ENCODE assay signal across 27 mouse cellular contexts in genomic region chr3:41401881-41402280, GRCm38 (mm10).
A peak's percentile ranks its signal among the peaks of the same experiment; 100 is the strongest.
DNase-seq lines count a peak whose midpoint lies in the region; ATAC-seq and TF ChIP-seq lines count a peak whose summit lies in the region.
"Had no signal": no experiment of that assay in that cellular context is flagged by ENCODE, and none has a peak within 500 bp of the region (broad histone marks: within the 10 kb centered on the region; RNA-seq: fewer than 3 reads in every experiment).

No protein-coding gene starts in this region.

- whole genome bisulfite sequencing in liver, postnatal 0 days (ENCODE audit: insufficient replicate concordance) = 58% methylated on average over 4 of the region's 4 CpGs
- 70% methylated on average over 4 of the region's 4 CpGs for WGBS in liver, embryonic 11.5 days
- WGBS in midbrain, embryonic 10.5 days = 89% methylated on average over 4 of the region's 4 CpGs

- no peaks in the 10 kb centered on the region for H3K36me3 ChIP-seq in liver, postnatal 0 days (replicated peaks; ENCODE audit: insufficient read depth, low read length)
- no peaks in the 10 kb centered on the region for H3K36me3 ChIP-seq in liver, embryonic 11.5 days (ENCODE audit: control insufficient read depth, insufficient read depth, low read length)
- H3K36me3 ChIP-seq in midbrain, embryonic 10.5 days = no peaks in the 10 kb centered on the region
- H3K36me3 ChIP-seq: embryonic facial prominence, embryonic 13.5 days; embryonic facial prominence, embryonic 15.5 days; forebrain, embryonic 10.5 days; forebrain, embryonic 12.5 days; G1E had no signal

- DNase-seq in heart, adult 11 months = peak; percentile 91
- DNase-seq in heart, postnatal 36 days = no peak
- DNase-seq in liver, postnatal 0 days = no peak
- no peak for DNase-seq in liver, embryonic 11.5 days (ENCODE audit: low spot score)
- DNase-seq in midbrain, embryonic 10.5 days (ENCODE audit: low spot score) = no peak
- DNase-seq: adrenal gland, adult 2 months; adrenal gland, postnatal 10 days; adrenal gland, postnatal 25 days; B cell, adult 2 months; cerebellum, adult 11 months; cerebellum, adult 18-20 months; cerebellum, adult 8-10 months; cerebellum, adult 9-11 months; cerebellum, postnatal 14 days; cerebellum, postnatal 36 days; embryo, embryonic 11 days had no signal

- H3K4me1 ChIP-seq in liver, postnatal 0 days (ENCODE audit: insufficient read depth) = peaks cover 5% of the 10 kb centered on the region; the same call in 1 of the 2 replicates
- H3K4me1 ChIP-seq in liver, embryonic 11.5 days (replicated peaks; ENCODE audit: control insufficient read depth, insufficient read depth, low read length) = no peaks in the 10 kb centered on the region
- H3K4me1 ChIP-seq in midbrain, embryonic 10.5 days = no peaks in the 10 kb centered on the region
- H3K4me1 ChIP-seq: embryonic facial prominence, embryonic 13.5 days; embryonic facial prominence, embryonic 15.5 days; forebrain, embryonic 10.5 days had no signal

- no peaks in the 10 kb centered on the region for H3K27me3 ChIP-seq in liver, postnatal 0 days (ENCODE audit: insufficient read depth, low read length)
- H3K27me3 ChIP-seq in liver, embryonic 11.5 days (replicated peaks; ENCODE audit: control insufficient read depth, insufficient read depth, low read length) = no peaks in the 10 kb centered on the region
- H3K27me3 ChIP-seq in midbrain, embryonic 10.5 days (ENCODE audit: low read depth, poor library complexity, severe bottlenecking) = no peaks in the 10 kb centered on the region
- H3K27me3 ChIP-seq: CH12.LX; embryonic facial prominence, embryonic 13.5 days; embryonic facial prominence, embryonic 15.5 days had no signal

- no peak for TF ChIP-seq CTCF in liver, postnatal 0 days (IDR thresholded peaks at IDR 0.05; ENCODE audit: low read depth)

- TF ChIP-seq EP300 in liver, postnatal 0 days (IDR thresholded peaks at IDR 0.05; ENCODE audit: low read depth) = peak; percentile 37; the same call in 1 of the 2 replicates

- no peak for ATAC-seq in liver, postnatal 0 days
- no peak for ATAC-seq in liver, embryonic 11.5 days (replicated peaks; ENCODE audit: low FRiP score)
- 0 out of 2 replicates have a peak, but pooled peaks have one; percentile 26 for ATAC-seq in megakaryocyte progenitor cell, adult 5-6 weeks (replicated peaks; ENCODE audit: poor library complexity)
- ATAC-seq: CD4-positive, CD25-positive, alpha-beta regulatory T cell, adult 4 months; forebrain, embryonic 14.5 days; forebrain, embryonic 16.5 days had no signal

- intact Hi-C loops in heart, postnatal 36 days (cut with DNase I) = no loop called here

- H3K4me3 ChIP-seq in liver, postnatal 0 days (ENCODE audit: low read depth, low read length) = no peak overlapping the region
- no peak overlapping the region for H3K4me3 ChIP-seq in liver, embryonic 11.5 days (ENCODE audit: low read depth, low read length)
- H3K4me3 ChIP-seq in midbrain, embryonic 10.5 days = no peak overlapping the region
- H3K4me3 ChIP-seq: embryonic facial prominence, embryonic 13.5 days; embryonic facial prominence, embryonic 15.5 days; erythroblast, embryonic 14.5 days; forebrain, embryonic 10.5 days; forebrain, embryonic 12.5 days had no signal

- no peak overlapping the region for H3K27ac ChIP-seq in liver, postnatal 0 days (ENCODE audit: low read depth)
- no peak overlapping the region for H3K27ac ChIP-seq in liver, embryonic 11.5 days (ENCODE audit: low read depth, low read length)
- H3K27ac ChIP-seq in midbrain, embryonic 10.5 days (replicated peaks) = no peak overlapping the region
- H3K27ac ChIP-seq: embryonic facial prominence, embryonic 13.5 days; embryonic facial prominence, embryonic 15.5 days; forebrain, embryonic 10.5 days; forebrain, embryonic 12.5 days had no signal

- no peaks in the 10 kb centered on the region for H3K9me3 ChIP-seq in liver, postnatal 0 days (ENCODE audit: low read length)
- no peaks in the 10 kb centered on the region for H3K9me3 ChIP-seq in liver, embryonic 11.5 days (ENCODE audit: control insufficient read depth, low read length)
- H3K9me3 ChIP-seq in midbrain, embryonic 10.5 days (replicated peaks) = no peaks in the 10 kb centered on the region
- H3K9me3 ChIP-seq: embryonic facial prominence, embryonic 13.5 days; embryonic facial prominence, embryonic 15.5 days; forebrain, embryonic 10.5 days; forebrain, embryonic 12.5 days; G1E had no signal

- H3K9ac ChIP-seq in liver, postnatal 0 days (replicated peaks) = no peak overlapping the region
- H3K9ac ChIP-seq in liver, embryonic 11.5 days (ENCODE audit: low read depth, low read length) = no peak overlapping the region
- H3K9ac ChIP-seq: embryonic facial prominence, embryonic 13.5 days; embryonic facial prominence, embryonic 15.5 days; forebrain, embryonic 12.5 days had no signal

- no peak overlapping the region for H3K4me2 ChIP-seq in liver, postnatal 0 days (ENCODE audit: low read depth, low read length)
- H3K4me2 ChIP-seq in liver, embryonic 11.5 days = no peak overlapping the region
- H3K4me2 ChIP-seq: embryonic facial prominence, embryonic 13.5 days; embryonic facial prominence, embryonic 15.5 days; forebrain, embryonic 12.5 days had no signal
